Mouse (Mus musculus): ENCODE data around the gene Bdkrb2. TPM values are rescaled to one million over a fixed set of nuclear protein-coding genes. Genes with fewer than 3 reads are reported as not detected.

Bdkrb2 gene
- total RNA-seq, 2 experiments from 2014 or later: not detected

DNA sequence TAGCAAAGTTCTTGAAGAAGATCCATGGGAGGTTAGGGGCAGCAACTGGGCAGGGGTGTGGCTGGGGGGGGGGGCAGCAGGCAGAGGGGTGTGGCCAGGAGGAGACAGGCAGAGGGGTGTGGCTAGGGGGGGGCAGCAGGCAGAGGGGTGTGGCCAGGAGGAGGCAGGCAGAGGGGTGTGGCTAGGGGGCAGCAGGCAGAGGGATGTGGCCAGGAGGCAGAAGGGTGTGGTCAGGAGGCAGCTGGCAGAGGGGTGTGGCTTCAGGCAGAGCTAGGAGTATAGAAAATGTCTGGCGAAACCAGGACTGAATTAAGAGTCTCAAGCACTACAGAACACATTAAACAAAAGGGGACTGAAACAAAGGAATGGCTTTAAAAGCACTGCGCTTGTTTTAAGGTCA lies 20.5 kb downstream of the Bdkrb2 start:
- peak; percentile 96 for ATAC-seq (replicated peaks; ENCODE audit: poor library complexity, severe bottlenecking)

DNA sequence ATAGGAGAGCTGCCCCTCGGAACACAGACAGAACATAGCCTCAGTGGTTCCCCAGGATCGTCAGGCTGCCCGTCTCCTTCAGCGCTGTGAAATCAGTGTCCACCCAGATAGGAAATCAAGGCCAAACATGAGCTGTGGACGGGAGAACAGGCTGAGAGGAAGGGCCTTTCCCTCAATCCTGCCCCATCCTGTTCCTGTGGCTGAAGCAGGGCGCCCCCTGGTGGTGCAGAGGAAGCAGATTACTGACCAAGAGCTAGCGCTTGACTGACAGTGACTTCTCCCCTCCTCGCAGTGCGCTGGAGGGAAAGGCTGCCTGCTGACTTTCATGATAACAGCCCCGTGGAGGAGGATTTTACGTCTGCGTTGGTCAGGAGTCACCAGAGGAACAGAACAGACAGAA lies 21.8 kb downstream of the Bdkrb2 start:
- ATAC-seq (replicated peaks; ENCODE audit: poor library complexity, severe bottlenecking): peak; percentile 68

- no peak for ATAC-seq (replicated peaks; ENCODE audit: poor library complexity, severe bottlenecking)
Measured at GRCm38 (mm10) chr12:105587526-105587925, 24.5 kb downstream of the Bdkrb2 start.

DNA sequence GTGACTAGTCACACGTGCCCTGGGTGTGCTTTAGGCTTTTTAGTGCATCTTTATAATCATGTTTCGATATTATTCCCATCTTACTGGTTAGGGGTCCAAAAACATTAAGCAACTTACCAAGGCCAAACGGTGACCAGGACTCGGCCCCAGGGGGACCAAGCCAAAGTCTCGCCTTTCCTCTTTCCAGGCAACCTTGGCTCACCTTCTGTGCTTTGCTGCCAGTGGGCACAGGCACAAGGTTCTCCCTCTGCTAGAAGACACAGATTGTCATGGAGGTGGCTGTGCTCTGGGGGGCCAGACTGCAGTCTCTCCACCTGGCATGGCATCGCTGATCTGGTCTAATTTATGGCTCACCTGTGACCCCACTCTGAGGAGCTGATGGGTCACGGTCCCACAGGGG lies 27.8 kb downstream of the Bdkrb2 start:
- ATAC-seq (replicated peaks; ENCODE audit: poor library complexity, severe bottlenecking): no peak

DNA sequence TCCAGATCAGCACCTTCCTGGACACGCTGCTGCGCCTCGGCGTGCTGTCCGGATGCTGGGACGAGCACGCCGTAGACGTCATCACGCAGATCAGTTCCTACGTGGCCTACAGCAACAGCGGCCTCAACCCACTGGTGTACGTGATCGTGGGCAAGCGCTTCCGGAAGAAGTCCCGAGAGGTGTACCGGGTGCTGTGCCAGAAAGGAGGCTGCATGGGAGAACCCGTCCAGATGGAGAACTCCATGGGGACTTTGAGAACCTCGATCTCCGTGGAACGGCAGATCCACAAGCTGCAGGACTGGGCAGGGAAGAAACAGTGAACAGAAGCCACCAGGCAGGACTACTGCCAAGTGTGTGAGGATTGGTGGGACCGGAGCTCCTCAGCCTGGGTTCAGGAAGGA lies 29.3 kb downstream of the Bdkrb2 start:
- ATAC-seq (replicated peaks; ENCODE audit: poor library complexity, severe bottlenecking): no peak

GRCm38 (mm10) chr12:105593471-105593870 lies 30.4 kb downstream of the Bdkrb2 start:
- ATAC-seq (replicated peaks; ENCODE audit: poor library complexity, severe bottlenecking): no peak

- ATAC-seq (replicated peaks; ENCODE audit: poor library complexity, severe bottlenecking): no peak
Measured at GRCm38 (mm10) chr12:105597135-105597534, 34.1 kb downstream of the Bdkrb2 start.

DNA sequence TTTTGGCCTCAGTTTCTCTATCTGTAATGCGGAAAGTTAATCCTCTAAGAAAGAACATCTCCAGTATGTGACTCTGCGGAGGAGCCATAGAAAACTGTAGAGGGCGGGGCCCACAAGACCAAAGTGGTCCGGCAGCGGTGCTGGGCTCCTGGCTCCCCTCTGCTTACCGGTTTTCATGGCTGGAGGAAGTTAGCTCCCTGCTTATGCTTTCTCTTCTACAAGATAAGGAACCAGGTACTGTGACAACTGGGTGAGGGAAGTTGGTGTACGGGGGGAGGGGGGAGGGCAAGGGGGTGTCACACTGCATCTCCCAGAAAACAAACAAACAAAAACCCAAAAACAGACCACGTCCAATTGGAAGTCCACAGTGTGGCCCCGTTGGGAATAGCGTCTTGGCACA lies 35.5 kb downstream of the Bdkrb2 start:
- peak; percentile 55 for ATAC-seq (replicated peaks; ENCODE audit: poor library complexity, severe bottlenecking)

GRCm38 (mm10) chr12:105599098-105599497 lies 36.1 kb downstream of the Bdkrb2 start:
- ATAC-seq (replicated peaks; ENCODE audit: poor library complexity, severe bottlenecking): no peak

GRCm38 (mm10) chr12:105601586-105601985 lies 38.6 kb downstream of the Bdkrb2 start:
- no peak for ATAC-seq (replicated peaks; ENCODE audit: poor library complexity, severe bottlenecking)

DNA sequence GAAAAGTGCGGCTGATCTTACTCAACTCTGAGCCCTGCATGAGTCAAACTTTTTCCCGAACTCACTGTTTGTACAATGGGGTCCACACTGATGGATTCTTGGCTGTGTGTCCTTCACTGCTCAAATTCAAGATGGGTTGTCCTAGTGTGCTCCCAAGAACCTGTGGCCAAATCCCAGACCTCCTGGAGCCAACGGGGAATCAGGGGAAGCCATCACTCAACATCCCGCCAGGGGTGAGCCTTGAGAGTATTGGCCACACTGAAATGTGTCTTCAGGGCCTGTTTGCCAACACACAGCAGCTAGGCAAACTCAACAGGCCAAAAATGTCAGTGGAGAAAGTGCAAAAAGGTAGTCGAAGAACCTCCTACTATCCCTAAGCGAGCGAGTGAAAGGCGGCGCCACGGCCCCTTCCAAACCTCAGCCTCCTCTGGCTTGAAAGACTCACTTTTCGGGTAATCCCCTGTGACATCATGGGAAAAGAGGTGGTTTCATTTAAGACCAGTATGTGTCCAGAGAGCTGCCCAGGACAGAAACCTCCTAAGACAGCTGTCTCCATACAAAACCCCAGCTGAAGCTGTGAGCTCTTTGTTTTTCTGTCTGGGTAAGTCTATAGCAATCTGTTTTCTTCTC lies 39.7 kb downstream of the Bdkrb2 start, which contains the start of gene Bdkrb1:
TSS of gene Bdkrb1 (plus strand) at position 505 of the 630 bp plus-strand sequence.
- no peak for ATAC-seq (replicated peaks; ENCODE audit: poor library complexity, severe bottlenecking)

DNA sequence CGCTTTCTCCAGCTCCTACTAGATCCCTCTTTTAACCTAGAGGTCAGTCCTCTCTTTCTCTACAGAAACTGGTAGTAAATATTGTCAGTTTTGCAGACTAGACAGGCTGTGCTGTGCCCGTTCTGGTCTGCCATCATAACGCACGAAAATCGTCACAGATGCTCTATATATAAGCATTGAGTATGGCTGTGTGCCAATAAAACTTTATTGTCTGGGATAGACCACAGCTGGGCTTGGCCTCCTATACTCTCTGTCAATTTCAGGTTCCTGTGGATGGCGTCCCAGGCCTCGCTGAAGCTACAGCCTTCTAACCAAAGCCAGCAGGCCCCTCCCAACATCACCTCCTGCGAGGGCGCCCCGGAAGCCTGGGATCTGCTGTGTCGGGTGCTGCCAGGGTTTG lies 40.9 kb downstream of the Bdkrb2 start:
- ATAC-seq (replicated peaks; ENCODE audit: poor library complexity, severe bottlenecking): no peak

GRCm38 (mm10) chr12:105605212-105605611 lies 42.2 kb downstream of the Bdkrb2 start:
- ATAC-seq (replicated peaks; ENCODE audit: poor library complexity, severe bottlenecking): no peak

GRCm38 (mm10) chr12:105606881-105607280 lies 43.9 kb downstream of the Bdkrb2 start:
- ATAC-seq (replicated peaks; ENCODE audit: poor library complexity, severe bottlenecking): no peak

GRCm38 (mm10) chr12:105611045-105611444 lies 48.0 kb downstream of the Bdkrb2 start:
- no peak for ATAC-seq (replicated peaks; ENCODE audit: poor library complexity, severe bottlenecking)

DNA sequence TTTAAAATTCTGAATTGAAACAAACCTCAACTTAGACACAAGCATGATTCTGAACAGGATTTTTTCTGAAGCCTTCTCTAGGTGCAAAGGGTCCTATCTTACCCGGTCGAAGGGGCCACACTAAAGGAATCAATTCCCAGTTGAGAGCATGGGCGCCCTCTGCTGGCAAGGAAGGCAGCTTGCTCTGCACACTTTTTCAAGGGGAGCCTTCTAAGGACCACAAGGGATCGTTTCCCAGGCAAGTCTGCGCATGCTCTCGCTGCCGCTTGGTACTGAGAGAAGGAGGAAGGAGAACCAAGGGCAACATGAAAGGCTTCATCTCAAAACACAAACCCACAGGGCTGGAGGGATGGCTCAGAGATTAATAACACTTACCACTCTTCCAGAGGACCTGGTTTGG lies 48.7 kb downstream of the Bdkrb2 start:
- peak; percentile 71 for ATAC-seq (replicated peaks; ENCODE audit: poor library complexity, severe bottlenecking)

DNA sequence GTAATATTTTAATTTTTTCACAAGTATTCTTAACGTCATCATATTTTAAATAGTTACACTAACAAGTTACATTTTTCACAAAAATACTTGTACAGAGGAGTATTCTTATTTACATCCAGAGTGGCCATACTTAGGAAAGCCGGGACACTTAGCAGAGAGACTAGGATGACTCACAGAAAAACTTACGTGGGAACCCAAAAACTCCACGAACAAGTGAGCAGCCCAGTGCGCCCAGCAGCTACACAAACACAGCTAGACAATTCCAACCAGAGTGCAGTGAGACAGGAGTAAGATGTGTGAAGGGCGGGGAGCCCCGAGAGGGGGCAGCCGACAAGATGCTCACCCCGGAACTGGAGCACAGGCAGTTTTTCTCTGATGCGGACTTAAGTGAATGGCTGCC lies 50.5 kb downstream of the Bdkrb2 start:
- ATAC-seq (replicated peaks; ENCODE audit: poor library complexity, severe bottlenecking): no peak

DNA sequence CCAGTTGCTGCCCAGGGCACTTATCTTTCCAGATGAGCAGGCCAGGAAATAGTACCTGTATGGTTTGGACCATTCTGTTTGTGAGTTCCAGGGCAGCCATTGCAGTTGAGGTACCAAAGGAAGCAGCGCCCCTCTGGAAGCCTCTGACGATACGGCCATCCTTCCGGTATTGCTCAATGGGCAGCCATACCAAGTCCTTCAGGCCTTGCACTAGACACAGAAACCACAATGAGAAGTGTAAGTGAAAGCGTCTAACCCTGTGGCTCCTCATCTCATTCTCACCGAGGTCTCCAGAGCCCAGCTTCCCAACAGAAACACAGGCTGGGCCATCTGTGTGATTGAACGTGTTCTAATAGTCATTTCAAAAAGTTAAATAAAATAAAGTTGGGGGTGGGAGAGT lies 59.0 kb downstream of the Bdkrb2 start:
- peak; percentile 98 for ATAC-seq (replicated peaks; ENCODE audit: poor library complexity, severe bottlenecking)

DNA sequence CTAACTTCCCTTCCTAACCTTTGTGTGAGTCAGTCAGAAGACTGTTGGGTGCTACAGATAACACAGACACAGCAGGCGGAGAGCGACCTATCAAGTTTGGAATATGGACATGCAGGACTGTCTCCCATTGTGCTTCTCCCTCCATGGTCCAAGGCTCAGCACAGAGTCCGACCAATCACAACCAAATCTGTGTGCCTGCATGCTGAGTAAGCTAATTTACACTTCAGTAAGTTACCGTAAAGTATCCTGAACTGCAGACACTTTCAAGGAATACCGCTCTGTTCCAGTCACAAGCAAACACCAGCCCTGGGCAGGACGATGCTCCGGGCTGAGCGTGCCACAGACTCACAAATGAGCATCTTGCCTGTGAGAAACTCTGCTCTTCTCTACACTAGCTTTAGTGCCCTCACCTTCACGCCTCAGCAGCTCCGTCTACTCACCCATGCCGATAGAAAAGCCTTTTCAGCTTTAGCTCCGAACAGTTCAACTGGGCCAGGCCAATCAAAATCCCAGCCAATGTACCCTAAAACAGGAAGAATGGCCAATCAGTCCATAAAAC lies 60.0 kb downstream of the Bdkrb2 start:
- ATAC-seq (replicated peaks; ENCODE audit: poor library complexity, severe bottlenecking): no peak

DNA sequence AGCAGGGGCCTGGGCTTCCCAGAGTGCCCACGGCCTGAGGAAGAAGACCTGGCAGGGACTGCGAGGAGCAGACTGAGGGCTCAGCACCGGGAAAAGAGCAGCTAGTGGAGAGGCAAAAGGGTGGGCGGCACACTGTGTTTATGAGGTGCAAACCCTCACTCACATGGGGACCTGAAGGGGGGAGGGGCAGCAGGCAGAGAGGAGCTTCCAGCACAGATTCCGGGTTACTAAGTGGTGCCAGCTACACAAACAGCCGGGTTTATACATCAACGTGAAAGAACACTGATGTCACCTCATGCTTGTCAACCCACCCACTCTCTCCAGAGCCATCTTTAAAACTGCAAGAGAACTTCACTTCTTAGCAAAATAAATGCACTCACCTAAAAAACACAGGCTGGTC lies 62.8 kb downstream of the Bdkrb2 start:
- ATAC-seq (replicated peaks; ENCODE audit: poor library complexity, severe bottlenecking): no peak

- ATAC-seq (replicated peaks; ENCODE audit: poor library complexity, severe bottlenecking): no peak
Measured at GRCm38 (mm10) chr12:105634374-105635067, 71.5 kb downstream of the Bdkrb2 start.

- no peak for ATAC-seq (replicated peaks; ENCODE audit: poor library complexity, severe bottlenecking)
Measured at GRCm38 (mm10) chr12:105636551-105636950, 73.5 kb downstream of the Bdkrb2 start.

Data from granulocyte monocyte progenitor cell, adult 5-6 weeks (primary cell).